ENCODE assay signal across 8 mouse cellular contexts in the genomic region with DNA sequence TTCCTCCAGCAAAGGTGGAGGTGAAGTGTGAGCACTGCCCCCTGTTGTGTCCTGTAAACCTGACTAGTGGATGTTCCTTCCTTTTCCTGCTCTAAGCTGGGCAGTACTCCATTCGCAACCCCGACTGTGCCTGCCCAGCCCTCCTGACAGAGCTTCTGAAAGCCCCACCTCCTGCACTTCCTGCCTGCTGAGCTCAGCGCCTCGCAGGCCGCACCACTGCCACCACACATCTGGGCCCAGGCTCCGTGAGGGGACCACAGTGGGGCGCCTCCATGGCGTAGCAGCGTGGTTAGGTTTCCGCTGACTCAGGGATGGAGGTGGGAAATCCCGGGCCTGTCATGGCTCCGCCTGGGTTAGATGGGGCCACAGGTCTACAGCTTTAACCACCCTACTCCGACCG. TPM values are rescaled to one million over a fixed set of nuclear protein-coding genes. Genes with fewer than 3 reads are reported as not detected.
DNase-seq lines count a peak whose midpoint lies in the region; ATAC-seq and TF ChIP-seq lines count a peak whose summit lies in the region.

No protein-coding gene starts in this region.

- H3K27me3 ChIP-seq in kidney, embryonic 14.5 days (ENCODE audit: control insufficient read depth, insufficient read depth, low read length) = no peaks in the 10 kb centered on the region
- H3K27me3 ChIP-seq in lung, postnatal 0 days (replicated peaks; ENCODE audit: insufficient read depth, low read length) = no peaks in the 10 kb centered on the region

- peak overlapping the region; percentile 76 for H3K27ac ChIP-seq in kidney, embryonic 14.5 days (ENCODE audit: low read depth, low read length)
- H3K27ac ChIP-seq in lung, postnatal 0 days (ENCODE audit: low read length) = peak overlapping the region; percentile 51; the same call in 1 of the 2 replicates

- no peak for ATAC-seq in kidney, embryonic 14.5 days (ENCODE audit: low FRiP score, low TSS enrichment)
- ATAC-seq in inflammation-experienced regulatory T-cells, adult 6 months = peak; percentile 98
- ATAC-seq in lung, postnatal 0 days = peak; percentile 24

- peak; percentile 23; the same call in 1 of the 2 replicates for TF ChIP-seq CTCF in lung, postnatal 0 days (IDR thresholded peaks at IDR 0.05)

- no peak for DNase-seq in kidney, adult 11 months
- DNase-seq in gastrocnemius, adult 18-20 months (ENCODE audit: low spot score) = peak; percentile 41
- DNase-seq in lung, postnatal 0 days (ENCODE audit: low spot score) = peak; percentile 78
- peak; percentile 75 to 76 for DNase-seq in thymus, postnatal 10 days (ENCODE audit: low spot score in 2 of 2)
- DNase-seq in testis, postnatal 10 days (ENCODE audit: low spot score) = no peak
- no peak for DNase-seq in right cerebral cortex, postnatal 10 days (ENCODE audit: low spot score in 2 of 2)

- H3K4me3 ChIP-seq in kidney, embryonic 14.5 days (ENCODE audit: low read length) = no peak overlapping the region
- no peak overlapping the region for H3K4me3 ChIP-seq in lung, postnatal 0 days (ENCODE audit: low read depth, low read length)

- no peaks in the 10 kb centered on the region for H3K9me3 ChIP-seq in kidney, embryonic 14.5 days (ENCODE audit: control insufficient read depth, low read length)
- H3K9me3 ChIP-seq in lung, postnatal 0 days (ENCODE audit: low read length) = no peaks in the 10 kb centered on the region

- H3K4me1 ChIP-seq in kidney, embryonic 14.5 days (ENCODE audit: control insufficient read depth, insufficient read depth, low read length) = peaks cover 22% of the 10 kb centered on the region
- H3K4me1 ChIP-seq in lung, postnatal 0 days (ENCODE audit: insufficient read depth, low read depth, low read length) = peaks cover 6% of the 10 kb centered on the region; the same call in 1 of the 2 replicates

- no peaks in the 10 kb centered on the region for H3K36me3 ChIP-seq in kidney, embryonic 14.5 days (ENCODE audit: control insufficient read depth, insufficient read depth, low read length)
- no peaks in the 10 kb centered on the region for H3K36me3 ChIP-seq in lung, postnatal 0 days (ENCODE audit: insufficient read depth, low read length)

- H3K4me2 ChIP-seq in kidney, embryonic 14.5 days (replicated peaks; ENCODE audit: low read depth, low read length) = 0 out of 2 replicates have a peak overlapping the region, but pooled peaks have one; percentile 13
- H3K4me2 ChIP-seq in lung, postnatal 0 days (replicated peaks; ENCODE audit: low read depth, low read length) = peak overlapping the region; percentile 33; the same call in 1 of the 2 replicates

- H3K9ac ChIP-seq in kidney, embryonic 14.5 days (ENCODE audit: low read depth, low read length) = peak overlapping the region; percentile 13; the same call in 1 of the 2 replicates
- no peak overlapping the region for H3K9ac ChIP-seq in lung, postnatal 0 days (replicated peaks; ENCODE audit: low read depth)

- 17% methylated on average over 14 of the region's 14 CpGs for WGBS in kidney, embryonic 14.5 days
- whole genome bisulfite sequencing in lung, postnatal 0 days = 20% methylated on average over 14 of the region's 14 CpGs

- TF ChIP-seq EP300 in lung, postnatal 0 days (IDR thresholded peaks at IDR 0.05) = no peak

RNA-seq across cellular contexts. Expression of a gene that starts 2.0 kb away (rescaled TPM):
- 27.6 and 28.1 TPM in 2 replicates for polyA plus RNA-seq in kidney, embryonic 14.5 days (2014; fragmentation: Nextera tagmentation; extraction: Ambion mirVana)
- total RNA-seq in gastrocnemius, adult 18-20 months (2021) = 1 to 10 TPM; 2.5 to 2.9 TPM
- not detected for polyA plus RNA-seq in inflammation-experienced regulatory T-cells, adult 6 months (2017; shearing (Covaris generic))
- polyA plus RNA-seq in lung, postnatal 0 days (2015; fragmentation: Nextera tagmentation; extraction: Ambion mirVana) = 26.2 and 30.1 TPM in 2 replicates

RNA-seq across cellular contexts. Expression of a gene that starts 56.7 kb away (rescaled TPM):
- polyA plus RNA-seq in kidney, embryonic 14.5 days (2014; fragmentation: Nextera tagmentation; extraction: Ambion mirVana) = 77.3 and 85.9 TPM in 2 replicates
- 10 to 100 TPM; 33.7 to 38.6 TPM for total RNA-seq in gastrocnemius, adult 18-20 months (2021)
- polyA plus RNA-seq in inflammation-experienced regulatory T-cells, adult 6 months (2017; shearing (Covaris generic)) = 10 to 100 TPM; 35.8 to 44.4 (median 36.9) TPM
- polyA plus RNA-seq in lung, postnatal 0 days (2015; fragmentation: Nextera tagmentation; extraction: Ambion mirVana) = 82.0 and 84.6 TPM in 2 replicates

Comparison
In these comparisons a context has a peak if more than half of its experiments do, and no peak if none do; other contexts are left out.
1. DNase-seq: peak in gastrocnemius, adult 18-20 months (single experiment), lung, postnatal 0 days (single experiment) and thymus, postnatal 10 days (2 of 2); none in kidney, adult 11 months (single experiment), testis, postnatal 10 days (single experiment) and right cerebral cortex, postnatal 10 days (0 of 2).
2. RNA of a gene that starts 2.0 kb away (polyA plus RNA-seq): 27.6 to 28.1 TPM in kidney, embryonic 14.5 days and 26.2 to 30.1 TPM in lung, postnatal 0 days; not detected in inflammation-experienced regulatory T-cells, adult 6 months; every median in the first group is over 10 times any median in the second.